Mouse (Mus musculus): ENCODE measurements around the gene Rmnd5b.
"Not testable (repeated sequence)": the region's sequence is repeated elsewhere in the genome, so short reads cannot be mapped to it uniquely, and the experiment has no call there.

The Rmnd5b gene

GRCm38 (mm10) chr11:51621776-51622175, 13.9 kb downstream of the Rmnd5b start:
- no peak for DNase-seq (ENCODE audit: low read depth, low spot score)

- no peak for DNase-seq (ENCODE audit: low read depth, low spot score)
Measured at GRCm38 (mm10) chr11:51620084-51620483, 15.6 kb downstream of the Rmnd5b start.

- DNase-seq (ENCODE audit: low read depth, low spot score): peak; percentile 99
Measured at GRCm38 (mm10) chr11:51619409-51620060, 16.2 kb downstream of the Rmnd5b start, which contains the start of gene Nhp2. TSS of gene Nhp2 (plus strand) at chr11:51619735.

GRCm38 (mm10) chr11:51618894-51619408, 16.7 kb downstream of the Rmnd5b start:
- DNase-seq (ENCODE audit: low read depth, low spot score): no peak

GRCm38 (mm10) chr11:51617693-51618092, 18.0 kb downstream of the Rmnd5b start:
- DNase-seq (ENCODE audit: low read depth, low spot score): peak; percentile 81

- DNase-seq (ENCODE audit: low read depth, low spot score): not testable (repeated sequence)
Measured at GRCm38 (mm10) chr11:51616113-51616512, 19.6 kb downstream of the Rmnd5b start.

- peak; percentile 77 for DNase-seq (ENCODE audit: low read depth, low spot score)
Measured at GRCm38 (mm10) chr11:51615601-51616000, 20.1 kb downstream of the Rmnd5b start.

- no peak for DNase-seq (ENCODE audit: low read depth, low spot score)
Measured at GRCm38 (mm10) chr11:51615129-51615528, 20.6 kb downstream of the Rmnd5b start.

- no peak for DNase-seq (ENCODE audit: low read depth, low spot score)
Measured at GRCm38 (mm10) chr11:51614256-51614655, 21.4 kb downstream of the Rmnd5b start.

- DNase-seq (ENCODE audit: low read depth, low spot score): not testable (repeated sequence)
Measured at GRCm38 (mm10) chr11:51609940-51610339, 25.8 kb downstream of the Rmnd5b start.

GRCm38 (mm10) chr11:51609266-51609909, 26.3 kb downstream of the Rmnd5b start:
- DNase-seq (ENCODE audit: low read depth, low spot score): no peak

- DNase-seq (ENCODE audit: low read depth, low spot score): no peak
Measured at GRCm38 (mm10) chr11:51607096-51607738, 28.5 kb downstream of the Rmnd5b start.

GRCm38 (mm10) chr11:51606447-51607095, 29.1 kb downstream of the Rmnd5b start, which contains the start of gene Hnrnpab:
TSS of gene Hnrnpab (minus strand) at chr11:51606847.
- peak; percentile 99 for DNase-seq (ENCODE audit: low read depth, low spot score)

GRCm38 (mm10) chr11:51605602-51606446, 29.9 kb downstream of the Rmnd5b start:
- peak; percentile 88 for DNase-seq (ENCODE audit: low read depth, low spot score)

- DNase-seq (ENCODE audit: low read depth, low spot score): peak; percentile 57
Measured at GRCm38 (mm10) chr11:51602253-51602652, 33.4 kb downstream of the Rmnd5b start.

- no peak for DNase-seq (ENCODE audit: low read depth, low spot score)
Measured at GRCm38 (mm10) chr11:51597553-51597952, 38.1 kb downstream of the Rmnd5b start.

- no peak for DNase-seq (ENCODE audit: low read depth, low spot score)
Measured at GRCm38 (mm10) chr11:51595459-51596083, 40.1 kb downstream of the Rmnd5b start.

GRCm38 (mm10) chr11:51594715-51595350, 40.9 kb downstream of the Rmnd5b start:
- peak; percentile 25 for DNase-seq (ENCODE audit: low read depth, low spot score)

GRCm38 (mm10) chr11:51593849-51594248, 41.8 kb downstream of the Rmnd5b start:
- DNase-seq (ENCODE audit: low read depth, low spot score): no peak

- DNase-seq (ENCODE audit: low read depth, low spot score): no peak
Measured at GRCm38 (mm10) chr11:51593368-51593767, 42.3 kb downstream of the Rmnd5b start.

Measured in brain, adult 2 months (tissue).